Mouse (Mus musculus): ENCODE measurements around the gene Dusp11. TPM values are rescaled to one million over a fixed set of nuclear protein-coding genes. Genes with fewer than 3 reads are reported as not detected.
"Not testable (repeated sequence)": the region's sequence is repeated elsewhere in the genome, so short reads cannot be mapped to it uniquely, and the experiment has no call there.

Dusp11 gene
- polyA plus RNA-seq, 1 experiment from 2014 or later, result 45.0 TPM

- Histone ChIP-seq H3K27ac (ENCODE audit: low read depth, low read length) (no peak overlapping the region), H3K36me3 (ENCODE audit: control insufficient read depth, insufficient read depth, low read length) (no peaks in the 10 kb centered on the region), H3K9me3 (ENCODE audit: control insufficient read depth, low read length) (no peaks in the 10 kb centered on the region), H3K4me1 (ENCODE audit: control insufficient read depth, insufficient read depth, low read length) (no peaks in the 10 kb centered on the region), H3K4me2 (ENCODE audit: low read depth) (no peak overlapping the region), H3K27me3 (ENCODE audit: control insufficient read depth, insufficient read depth, low read length) (no peaks in the 10 kb centered on the region), H3K9ac (ENCODE audit: low read length) (no peak overlapping the region), H3K4me3 (ENCODE audit: low read depth, low read length) (no peak overlapping the region)
- 98% methylated on average over 1 of the region's 1 CpGs for WGBS
- ATAC-seq (ENCODE audit: insufficient read depth, low FRiP score, low TSS enrichment) (no peak), DNase-seq (ENCODE audit: low spot score) (no peak)
These were observed 51.8 kb downstream of the Dusp11 start for GRCm38 (mm10) chr6:85909704-85910103.

GRCm38 (mm10) chr6:85908341-85908740, 53.1 kb downstream of the Dusp11 start:
- Histone ChIP-seq H3K4me2 (ENCODE audit: low read depth) (no peak overlapping the region), H3K27me3 (ENCODE audit: control insufficient read depth, insufficient read depth, low read length) (no peaks in the 10 kb centered on the region), H3K9me3 (ENCODE audit: control insufficient read depth, low read length) (no peaks in the 10 kb centered on the region), H3K36me3 (ENCODE audit: control insufficient read depth, insufficient read depth, low read length) (no peaks in the 10 kb centered on the region), H3K9ac (ENCODE audit: low read length) (no peak overlapping the region), H3K27ac (ENCODE audit: low read depth, low read length) (no peak overlapping the region), H3K4me3 (ENCODE audit: low read depth, low read length) (no peak overlapping the region), H3K4me1 (ENCODE audit: control insufficient read depth, insufficient read depth, low read length) (no peaks in the 10 kb centered on the region)
- WGBS, result 74% methylated on average over 3 of the region's 3 CpGs
- ATAC-seq (ENCODE audit: insufficient read depth, low FRiP score, low TSS enrichment) (no peak), DNase-seq (ENCODE audit: low spot score) (no peak)

GRCm38 (mm10) chr6:85906911-85907351, 54.5 kb downstream of the Dusp11 start:
- H3K4me1 ChIP-seq (ENCODE audit: control insufficient read depth, insufficient read depth, low read length); DNase-seq (ENCODE audit: low spot score); H3K27ac ChIP-seq (ENCODE audit: low read depth, low read length); H3K4me2 ChIP-seq (ENCODE audit: low read depth); H3K4me3 ChIP-seq (ENCODE audit: low read depth, low read length); H3K27me3 ChIP-seq (ENCODE audit: control insufficient read depth, insufficient read depth, low read length); H3K36me3 ChIP-seq (ENCODE audit: control insufficient read depth, insufficient read depth, low read length); H3K9me3 ChIP-seq (ENCODE audit: control insufficient read depth, low read length); ATAC-seq (ENCODE audit: insufficient read depth, low FRiP score, low TSS enrichment); H3K9ac ChIP-seq (ENCODE audit: low read length): not testable (repeated sequence)
- WGBS, result 69% methylated on average over 2 of the region's 2 CpGs

- H3K4me2 ChIP-seq (ENCODE audit: low read depth), result peak within 1 kb of the TSS; percentile 27
- not testable (repeated sequence) for H3K27me3 ChIP-seq (ENCODE audit: control insufficient read depth, insufficient read depth, low read length); H3K4me3 ChIP-seq (ENCODE audit: low read depth, low read length); H3K9me3 ChIP-seq (ENCODE audit: control insufficient read depth, low read length); H3K9ac ChIP-seq (ENCODE audit: low read length); H3K27ac ChIP-seq (ENCODE audit: low read depth, low read length); H3K4me1 ChIP-seq (ENCODE audit: control insufficient read depth, insufficient read depth, low read length); H3K36me3 ChIP-seq (ENCODE audit: control insufficient read depth, insufficient read depth, low read length)
- ATAC-seq (ENCODE audit: insufficient read depth, low FRiP score, low TSS enrichment) (peak; percentile 68; the same call in 1 of the 2 replicates), DNase-seq (ENCODE audit: low spot score) (peak; percentile 69)
- 15% methylated on average over 20 of the region's 20 CpGs for WGBS
These were observed 56.8 kb downstream of the Dusp11 start, which contains the start of gene Nat8f4 for GRCm38 (mm10) chr6:85904642-85905061. Nat8f4 (minus strand) TSS chr6:85904884.

- Histone ChIP-seq H3K4me1 (ENCODE audit: control insufficient read depth, insufficient read depth, low read length) (no peaks in the 10 kb centered on the region), H3K27ac (ENCODE audit: low read depth, low read length) (no peak overlapping the region), H3K9ac (ENCODE audit: low read length) (no peak overlapping the region), H3K36me3 (ENCODE audit: control insufficient read depth, insufficient read depth, low read length) (no peaks in the 10 kb centered on the region), H3K27me3 (ENCODE audit: control insufficient read depth, insufficient read depth, low read length) (no peaks in the 10 kb centered on the region), H3K4me2 (ENCODE audit: low read depth) (no peak overlapping the region), H3K9me3 (ENCODE audit: control insufficient read depth, low read length) (no peaks in the 10 kb centered on the region), H3K4me3 (ENCODE audit: low read depth, low read length) (no peak overlapping the region)
- no peak for ATAC-seq (ENCODE audit: insufficient read depth, low FRiP score, low TSS enrichment)
- no peak for DNase-seq (ENCODE audit: low spot score)
- 96% methylated on average over 2 of the region's 2 CpGs for WGBS
These were observed 59.2 kb downstream of the Dusp11 start for GRCm38 (mm10) chr6:85902303-85902702.

GRCm38 (mm10) chr6:85898596-85899475, 62.6 kb downstream of the Dusp11 start:
- 82% methylated on average over 7 of the region's 8 CpGs for WGBS
- H3K4me2 ChIP-seq (ENCODE audit: low read depth); DNase-seq (ENCODE audit: low spot score); H3K27ac ChIP-seq (ENCODE audit: low read depth, low read length); H3K9ac ChIP-seq (ENCODE audit: low read length); H3K4me1 ChIP-seq (ENCODE audit: control insufficient read depth, insufficient read depth, low read length); H3K36me3 ChIP-seq (ENCODE audit: control insufficient read depth, insufficient read depth, low read length); ATAC-seq (ENCODE audit: insufficient read depth, low FRiP score, low TSS enrichment); H3K27me3 ChIP-seq (ENCODE audit: control insufficient read depth, insufficient read depth, low read length); H3K4me3 ChIP-seq (ENCODE audit: low read depth, low read length); H3K9me3 ChIP-seq (ENCODE audit: control insufficient read depth, low read length): not testable (repeated sequence)

GRCm38 (mm10) chr6:85895061-85895648, 66.3 kb downstream of the Dusp11 start:
- H3K4me1 ChIP-seq (ENCODE audit: control insufficient read depth, insufficient read depth, low read length); H3K4me3 ChIP-seq (ENCODE audit: low read depth, low read length); H3K27me3 ChIP-seq (ENCODE audit: control insufficient read depth, insufficient read depth, low read length); ATAC-seq (ENCODE audit: insufficient read depth, low FRiP score, low TSS enrichment); H3K9ac ChIP-seq (ENCODE audit: low read length); H3K9me3 ChIP-seq (ENCODE audit: control insufficient read depth, low read length); H3K4me2 ChIP-seq (ENCODE audit: low read depth); H3K36me3 ChIP-seq (ENCODE audit: control insufficient read depth, insufficient read depth, low read length); DNase-seq (ENCODE audit: low spot score); H3K27ac ChIP-seq (ENCODE audit: low read depth, low read length): not testable (repeated sequence)
- WGBS, result 73% methylated on average over 25 of the region's 25 CpGs
